Mouse (Mus musculus) lung, postnatal 4 days (tissue): Measurements from ENCODE around the gene Olfr855.

Experiments used
- DNase-seq, 2 experiments: peaks; one replicate each; pipeline ENCODE4 v3.0.0; 2021

Olfr855 gene

GRCm38 (mm10) chr9:19582317-19582716 lies at the start of gene Olfr855:
Gene Olfr855, plus strand, starts transcription at chr9:19582617.
- DNase-seq: no peak

GRCm38 (mm10) chr9:19540976-19541375 lies 41.4 kb upstream of the Olfr855 start, which contains the start of gene Olfr853:
Gene Olfr853, minus strand, starts transcription at chr9:19541076.
- DNase-seq: no peak

- no peak for DNase-seq
These were observed 15.1 kb upstream of the Olfr855 start, which contains the start of gene Olfr854 for GRCm38 (mm10) chr9:19567282-19567681. Gene Olfr854, minus strand, starts transcription at chr9:19567382.

- DNase-seq: no peak
These were observed 38.9 kb downstream of the Olfr855 start for GRCm38 (mm10) chr9:19621297-19621696.

GRCm38 (mm10) chr9:19621843-19622822 lies 39.7 kb downstream of the Olfr855 start, which contains the start of gene Zfp317:
Gene Zfp317, plus strand, starts transcription at chr9:19622102.
- DNase-seq: peak; percentile 90 to 94

GRCm38 (mm10) chr9:19629574-19629973 lies 47.2 kb downstream of the Olfr855 start:
- DNase-seq: no peak
